Mouse (Mus musculus): ENCODE results near the gene A430078G23Rik. TPM values are rescaled to one million over a fixed set of nuclear protein-coding genes. Genes with fewer than 3 reads are reported as not detected.
"Not testable (repeated sequence)": the region's sequence is repeated elsewhere in the genome, so short reads cannot be mapped to it uniquely, and the experiment has no call there.

Gene A430078G23Rik
- polyA plus RNA-seq (2016; fragmentation: Nextera tagmentation; extraction: Ambion mirVana): not detected in 2 replicates

GRCm38 (mm10) chr8:3353189-3353810, at the start of gene A430078G23Rik:
Gene A430078G23Rik, plus strand, starts transcription at chr8:3353415.
- Histone ChIP-seq H3K4me3 (no peak within 1 kb of the TSS), H3K9ac (no peak within 1 kb of the TSS), H3K27ac (ENCODE audit: poor library complexity, severe bottlenecking) (no peak within 1 kb of the TSS), H3K27me3 (replicated peaks) (no peaks in the 10 kb centered on the region), H3K4me1 (replicated peaks) (no peaks in the 10 kb centered on the region), H3K9me3 (replicated peaks) (no peaks in the 10 kb centered on the region), H3K36me3 (no peaks in the 10 kb centered on the region), H3K4me2 (no peak within 1 kb of the TSS)
- 73% methylated on average over 13 of the region's 13 CpGs for WGBS
- ATAC-seq (ENCODE audit: insufficient number of reproducible peaks, low FRiP score): no peak

GRCm38 (mm10) chr8:3308205-3308800, 44.9 kb upstream of the A430078G23Rik start:
- not testable (repeated sequence) for ATAC-seq (ENCODE audit: insufficient number of reproducible peaks, low FRiP score); H3K27ac ChIP-seq (ENCODE audit: poor library complexity, severe bottlenecking); H3K27me3 ChIP-seq (replicated peaks); H3K9ac ChIP-seq; H3K4me3 ChIP-seq; H3K36me3 ChIP-seq; H3K4me1 ChIP-seq (replicated peaks); H3K4me2 ChIP-seq
- H3K9me3 ChIP-seq (replicated peaks): peaks cover 15% of the 10 kb centered on the region
- WGBS: 77% methylated on average over 13 of the region's 13 CpGs

GRCm38 (mm10) chr8:3309636-3310035, 43.6 kb upstream of the A430078G23Rik start:
- no peaks in the 10 kb centered on the region for H3K36me3 ChIP-seq
- no peaks in the 10 kb centered on the region for H3K27me3 ChIP-seq (replicated peaks)
- no peak overlapping the region for H3K4me3 ChIP-seq
- WGBS: 74% methylated on average over 11 of the region's 11 CpGs
- no peak for ATAC-seq (ENCODE audit: insufficient number of reproducible peaks, low FRiP score)
- H3K9ac ChIP-seq: no peak overlapping the region
- no peaks in the 10 kb centered on the region for H3K4me1 ChIP-seq (replicated peaks)
- peaks cover 15% of the 10 kb centered on the region for H3K9me3 ChIP-seq (replicated peaks)
- H3K4me2 ChIP-seq: no peak overlapping the region
- no peak overlapping the region for H3K27ac ChIP-seq (ENCODE audit: poor library complexity, severe bottlenecking)

- WGBS: 64% methylated on average over 4 of the region's 4 CpGs
- H3K4me3 ChIP-seq: no peak overlapping the region
- ATAC-seq (ENCODE audit: insufficient number of reproducible peaks, low FRiP score): no peak
Measured at GRCm38 (mm10) chr8:3311482-3311881, 41.7 kb upstream of the A430078G23Rik start.

GRCm38 (mm10) chr8:3313417-3313816, 39.8 kb upstream of the A430078G23Rik start:
- WGBS: 67% methylated on average over 1 of the region's 1 CpGs

More at GRCm38 (mm10) chr8:3311482-3311881, 41.7 kb upstream of the A430078G23Rik start:
- H3K9me3 ChIP-seq (replicated peaks): peaks cover 9% of the 10 kb centered on the region
- no peaks in the 10 kb centered on the region for H3K36me3 ChIP-seq
- H3K27me3 ChIP-seq (replicated peaks): no peaks in the 10 kb centered on the region
- H3K4me2 ChIP-seq: no peak overlapping the region
- H3K4me1 ChIP-seq (replicated peaks): no peaks in the 10 kb centered on the region
- no peak overlapping the region for H3K27ac ChIP-seq (ENCODE audit: poor library complexity, severe bottlenecking)
- no peak overlapping the region for H3K9ac ChIP-seq

GRCm38 (mm10) chr8:3313843-3314242, 39.4 kb upstream of the A430078G23Rik start:
- Histone ChIP-seq H3K27me3 (replicated peaks) (no peaks in the 10 kb centered on the region), H3K27ac (ENCODE audit: poor library complexity, severe bottlenecking) (no peak overlapping the region), H3K4me3 (no peak overlapping the region), H3K9me3 (replicated peaks) (peaks cover 2% of the 10 kb centered on the region; the same call in 1 of the 2 replicates), H3K4me2 (no peak overlapping the region), H3K4me1 (replicated peaks) (no peaks in the 10 kb centered on the region), H3K36me3 (no peaks in the 10 kb centered on the region), H3K9ac (no peak overlapping the region)
- ATAC-seq (ENCODE audit: insufficient number of reproducible peaks, low FRiP score): no peak
- WGBS: 58% methylated on average over 3 of the region's 3 CpGs

More at GRCm38 (mm10) chr8:3313417-3313816, 39.8 kb upstream of the A430078G23Rik start:
- H3K4me3 ChIP-seq; H3K9me3 ChIP-seq (replicated peaks); ATAC-seq (ENCODE audit: insufficient number of reproducible peaks, low FRiP score); H3K9ac ChIP-seq; H3K27me3 ChIP-seq (replicated peaks); H3K4me1 ChIP-seq (replicated peaks); H3K27ac ChIP-seq (ENCODE audit: poor library complexity, severe bottlenecking); H3K36me3 ChIP-seq; H3K4me2 ChIP-seq: not testable (repeated sequence)

- no peak overlapping the region for H3K9ac ChIP-seq
- no peaks in the 10 kb centered on the region for H3K4me1 ChIP-seq (replicated peaks)
- H3K9me3 ChIP-seq (replicated peaks): peaks cover 2% of the 10 kb centered on the region; the same call in 1 of the 2 replicates
- H3K36me3 ChIP-seq: no peaks in the 10 kb centered on the region
- H3K27ac ChIP-seq (ENCODE audit: poor library complexity, severe bottlenecking): no peak overlapping the region
- no peaks in the 10 kb centered on the region for H3K27me3 ChIP-seq (replicated peaks)
- H3K4me2 ChIP-seq: no peak overlapping the region
- no peak overlapping the region for H3K4me3 ChIP-seq
- 72% methylated on average over 2 of the region's 2 CpGs for WGBS
- no peak for ATAC-seq (ENCODE audit: insufficient number of reproducible peaks, low FRiP score)
Measured at GRCm38 (mm10) chr8:3314345-3314744, 38.9 kb upstream of the A430078G23Rik start.

- H3K27me3 ChIP-seq (replicated peaks): no peaks in the 10 kb centered on the region
- no peaks in the 10 kb centered on the region for H3K9me3 ChIP-seq (replicated peaks)
- no peaks in the 10 kb centered on the region for H3K4me1 ChIP-seq (replicated peaks)
- no peak overlapping the region for H3K9ac ChIP-seq
- no peak for ATAC-seq (ENCODE audit: insufficient number of reproducible peaks, low FRiP score)
- H3K27ac ChIP-seq (ENCODE audit: poor library complexity, severe bottlenecking): no peak overlapping the region
- 78% methylated on average over 5 of the region's 5 CpGs for WGBS
- no peak overlapping the region for H3K4me3 ChIP-seq
- no peaks in the 10 kb centered on the region for H3K36me3 ChIP-seq
- no peak overlapping the region for H3K4me2 ChIP-seq
Measured at GRCm38 (mm10) chr8:3316585-3316984, 36.6 kb upstream of the A430078G23Rik start.

- H3K27me3 ChIP-seq (replicated peaks); ATAC-seq (ENCODE audit: insufficient number of reproducible peaks, low FRiP score); H3K9me3 ChIP-seq (replicated peaks); H3K4me1 ChIP-seq (replicated peaks); H3K4me3 ChIP-seq; H3K4me2 ChIP-seq; H3K36me3 ChIP-seq; H3K9ac ChIP-seq; H3K27ac ChIP-seq (ENCODE audit: poor library complexity, severe bottlenecking): not testable (repeated sequence)
- 89% methylated on average over 11 of the region's 11 CpGs for WGBS
Measured at GRCm38 (mm10) chr8:3319267-3319666, 33.9 kb upstream of the A430078G23Rik start.

- H3K27ac ChIP-seq (ENCODE audit: poor library complexity, severe bottlenecking): no peak overlapping the region
- no peak for ATAC-seq (ENCODE audit: insufficient number of reproducible peaks, low FRiP score)
- 68% methylated on average over 2 of the region's 2 CpGs for WGBS
- H3K4me3 ChIP-seq: no peak overlapping the region
- no peak overlapping the region for H3K9ac ChIP-seq
- H3K4me1 ChIP-seq (replicated peaks): no peaks in the 10 kb centered on the region
- no peak overlapping the region for H3K4me2 ChIP-seq
- H3K27me3 ChIP-seq (replicated peaks): no peaks in the 10 kb centered on the region
- no peaks in the 10 kb centered on the region for H3K9me3 ChIP-seq (replicated peaks)
- H3K36me3 ChIP-seq: no peaks in the 10 kb centered on the region
Measured at GRCm38 (mm10) chr8:3324253-3324652, 29.0 kb upstream of the A430078G23Rik start.

- ATAC-seq (ENCODE audit: insufficient number of reproducible peaks, low FRiP score): no peak
Measured at GRCm38 (mm10) chr8:3327056-3327455, 26.2 kb upstream of the A430078G23Rik start.

More at GRCm38 (mm10) chr8:3327056-3327455, 26.2 kb upstream of the A430078G23Rik start:
- Histone ChIP-seq H3K9me3 (replicated peaks) (no peaks in the 10 kb centered on the region), H3K27ac (ENCODE audit: poor library complexity, severe bottlenecking) (no peak overlapping the region), H3K4me3 (no peak overlapping the region), H3K27me3 (replicated peaks) (no peaks in the 10 kb centered on the region), H3K9ac (no peak overlapping the region), H3K4me1 (replicated peaks) (no peaks in the 10 kb centered on the region), H3K4me2 (no peak overlapping the region), H3K36me3 (no peaks in the 10 kb centered on the region)
- 68% methylated on average over 1 of the region's 1 CpGs for WGBS
